Mouse (Mus musculus) CH12.LX (cell line): ENCODE data around the gene Nfic. TPM values are rescaled to one million over a fixed set of nuclear protein-coding genes. Genes with fewer than 3 reads are reported as not detected.

Experiments
- DNase-seq: peaks from one replicate; pipeline ENCODE4 v3.0.0-alpha.2; 2013; ENCODE audit errors: extremely low read depth
- H3K27ac ChIP-seq: 2 replicates; pipeline ENCODE4 v1.5.1; 2012; ENCODE audit warnings: low read depth, mild to moderate bottlenecking, control low read depth, moderate library complexity; ENCODE audit not compliant: insufficient read depth
- H3K27me3 ChIP-seq: replicated peaks from 2 replicates; pipeline ENCODE3; 2012; ENCODE audit warnings: inconsistent platforms
- H3K36me3 ChIP-seq, 2 experiments: replicated peaks in 1 of 2; 2 replicates each; pipeline versions ENCODE3 to v1.6.1; 2012; ENCODE audit warnings: inconsistent platforms in 1 of 2, low read length in 1 of 2, mild to moderate bottlenecking in 1 of 2, mixed read lengths in 1 of 2, moderate library complexity in 1 of 2; ENCODE audit not compliant: control insufficient read depth in 1 of 2, insufficient read depth in 1 of 2
- H3K4me1 ChIP-seq, 2 experiments: 2 replicates each; pipeline ENCODE4 v1.6.1; 2012; ENCODE audit warnings: inconsistent platforms in 1 of 2, moderate library complexity in 1 of 2; ENCODE audit not compliant: insufficient read depth in 2 of 2, control insufficient read depth in 1 of 2
- H3K4me2 ChIP-seq: 2 replicates; pipeline ENCODE4 v1.6.1; 2012; ENCODE audit warnings: low read depth, mild to moderate bottlenecking, control low read depth; ENCODE audit not compliant: poor library complexity, insufficient read depth, severe bottlenecking
- H3K4me3 ChIP-seq, 3 experiments: fragments of 150-350 bp in 1 of 3; sonication (generic) in 1 of 3; replicated peaks in 1 of 3; 2 replicates each; pipeline versions ENCODE3 to v1.5.1; 2011 to 2012; ENCODE audit warnings: low read depth in 2 of 3, low read length in 2 of 3, mild to moderate bottlenecking in 2 of 3, moderate library complexity in 2 of 3, control low read depth in 1 of 3, improper control_type of control experiment in 1 of 3, inconsistent platforms in 1 of 3, mixed read lengths in 1 of 3; ENCODE audit not compliant: poor library complexity in 1 of 3
- H3K79me2 ChIP-seq: replicated peaks from 2 replicates; pipeline ENCODE4 v1.6.1; 2012; ENCODE audit warnings: mild to moderate bottlenecking, moderate library complexity; ENCODE audit not compliant: control insufficient read depth, poor library complexity, insufficient read depth, severe bottlenecking; ENCODE audit errors: extremely low read depth
- H3K9ac ChIP-seq: 2 replicates; pipeline ENCODE4 v1.6.1; 2012; ENCODE audit warnings: low read depth, mild to moderate bottlenecking, control low read depth, moderate library complexity; ENCODE audit not compliant: insufficient read depth
- H3K9me3 ChIP-seq: replicated peaks from 2 replicates; pipeline ENCODE3; 2012; ENCODE audit warnings: low read length, inconsistent platforms, mixed read lengths
- CHD2 ChIP-seq: IDR thresholded peaks from 2 replicates; pipeline ENCODE4 v1.6.1; 2011; ENCODE audit warnings: low read length, improper control_type of control experiment
- CTCF ChIP-seq, 2 experiments: IDR thresholded peaks in 1 of 2; conservative IDR thresholded peaks in 1 of 2; 2 replicates each; pipeline ENCODE4 v1.5.1; 2011 to 2012; ENCODE audit warnings: low read depth in 2 of 2, low read length in 2 of 2, improper control_type of control experiment in 1 of 2, inconsistent platforms in 1 of 2, mild to moderate bottlenecking in 1 of 2, moderate library complexity in 1 of 2
- E2F4 ChIP-seq: IDR thresholded peaks from 2 replicates; pipeline ENCODE4 v1.6.1; 2011; ENCODE audit warnings: low read depth, low read length, improper control_type of control experiment; ENCODE audit not compliant: insufficient replicate concordance
- ELF1 ChIP-seq: IDR thresholded peaks from 2 replicates; pipeline ENCODE4 v1.6.1; 2014; ENCODE audit warnings: low read depth, mild to moderate bottlenecking, inconsistent platforms, low read length, improper control_type of control experiment
- EP300 ChIP-seq: IDR thresholded peaks from 2 replicates; pipeline ENCODE4 v1.6.1; 2011; ENCODE audit warnings: low read length, improper control_type of control experiment
- ETS1 ChIP-seq: conservative IDR thresholded peaks from 2 replicates; pipeline ENCODE4 v1.6.1; 2012; ENCODE audit warnings: low read depth, mild to moderate bottlenecking, inconsistent platforms, low read length, improper control_type of control experiment, moderate library complexity
- HCFC1 ChIP-seq: IDR thresholded peaks from 2 replicates; pipeline ENCODE4 v1.6.1; 2012; ENCODE audit warnings: low read depth, mild to moderate bottlenecking, inconsistent platforms, low read length, improper control_type of control experiment
- IRF4 ChIP-seq: IDR thresholded peaks from 2 replicates; pipeline ENCODE4 v1.6.1; 2014; ENCODE audit warnings: low read depth, mild to moderate bottlenecking, inconsistent platforms, low read length, improper control_type of control experiment
- JUN ChIP-seq: IDR thresholded peaks from 2 replicates; pipeline ENCODE4 v1.6.1; 2011; ENCODE audit warnings: low read depth, mild to moderate bottlenecking, low read length, improper control_type of control experiment, moderate library complexity; ENCODE audit not compliant: insufficient read depth
- MAX ChIP-seq: IDR thresholded peaks from 2 replicates; pipeline ENCODE4 v1.6.1; 2011; ENCODE audit warnings: low read length, improper control_type of control experiment
- MAZ ChIP-seq: IDR thresholded peaks from 2 replicates; pipeline ENCODE4 v1.6.1; 2012; ENCODE audit warnings: low read depth, mild to moderate bottlenecking, inconsistent platforms, low read length, improper control_type of control experiment, moderate library complexity
- MXI1 ChIP-seq: IDR thresholded peaks from 2 replicates; pipeline ENCODE4 v1.6.1; 2011; ENCODE audit warnings: mild to moderate bottlenecking, low read depth, low read length, improper control_type of control experiment
- MYC ChIP-seq: IDR thresholded peaks from 2 replicates; pipeline ENCODE4 v1.6.1; 2011; ENCODE audit warnings: low read depth, mild to moderate bottlenecking, improper control_type of control experiment, low read length
- NRF1 ChIP-seq: IDR thresholded peaks from 2 replicates; pipeline ENCODE4 v1.6.1; 2014; ENCODE audit warnings: low read depth, mild to moderate bottlenecking, inconsistent platforms, low read length, improper control_type of control experiment, moderate library complexity
- RAD21 ChIP-seq: IDR thresholded peaks from 2 replicates; pipeline ENCODE4 v1.6.1; 2011; ENCODE audit warnings: low read depth, mild to moderate bottlenecking, low read length, improper control_type of control experiment, moderate library complexity
- RCOR1 ChIP-seq: conservative IDR thresholded peaks from 2 replicates; pipeline ENCODE4 v1.6.1; 2012; ENCODE audit warnings: low read depth, mild to moderate bottlenecking, inconsistent platforms, low read length, improper control_type of control experiment
- SIN3A ChIP-seq: IDR thresholded peaks from 2 replicates; pipeline ENCODE4 v1.6.1; 2012; ENCODE audit warnings: low read length, improper control_type of control experiment, inconsistent platforms
- SMC3 ChIP-seq: IDR thresholded peaks from 2 replicates; pipeline ENCODE4 v1.6.1; 2011; ENCODE audit warnings: low read depth, low read length, improper control_type of control experiment
- TCF12 ChIP-seq: IDR thresholded peaks from 2 replicates; pipeline ENCODE4 v1.6.1; 2014; ENCODE audit warnings: low read depth, mild to moderate bottlenecking, inconsistent platforms, low read length, improper control_type of control experiment
- ZKSCAN1 ChIP-seq: IDR thresholded peaks from 2 replicates; pipeline ENCODE4 v1.6.1; 2012; ENCODE audit warnings: low read depth, inconsistent platforms, low read length, improper control_type of control experiment, borderline replicate concordance
- dilution Hi-C: fragments of 300-500 bp; cut with MboI; formaldehyde crosslinking; loops from 2 replicates; pipeline ENCODE4 v1.14.3; 2020; ENCODE audit warnings: low sequenced_read_pairs; ENCODE audit not compliant: extremely low pct_unique_long_range_greater_than_20kb, extremely low pct_ligation_motif_present
- in situ Hi-C: fragments of 300-500 bp; cut with MboI; formaldehyde crosslinking; loops from 3 replicates; pipeline ENCODE4 v1.14.3; 2019; ENCODE audit warnings: low sequenced_read_pairs, low pct_ligation_motif_present, low pct_unique_long_range_greater_than_20kb, mixed read lengths
- polyA plus RNA-seq: library from polyadenylated mRNA; unstranded; fragments of >175 nt; gene quantifications from 2 replicates; pipeline ENCODE4 v1.2.1, GENCODE M21; 2012; ENCODE audit warnings: low read depth; ENCODE audit not compliant: insufficient read length
- total RNA-seq, 2 experiments: library from RNA; depleted of rRNA; stranded (reverse); fragments of 300-350 nt in 1 of 2; fragments of >200 nt in 1 of 2; gene quantifications; 2 replicates each; pipeline ENCODE4 v1.2.3; 2012 to 2014

Gene Nfic
- total and polyA plus RNA-seq, 3 experiments = 0.07 to 4.7 (median 4.0) TPM

DNA sequence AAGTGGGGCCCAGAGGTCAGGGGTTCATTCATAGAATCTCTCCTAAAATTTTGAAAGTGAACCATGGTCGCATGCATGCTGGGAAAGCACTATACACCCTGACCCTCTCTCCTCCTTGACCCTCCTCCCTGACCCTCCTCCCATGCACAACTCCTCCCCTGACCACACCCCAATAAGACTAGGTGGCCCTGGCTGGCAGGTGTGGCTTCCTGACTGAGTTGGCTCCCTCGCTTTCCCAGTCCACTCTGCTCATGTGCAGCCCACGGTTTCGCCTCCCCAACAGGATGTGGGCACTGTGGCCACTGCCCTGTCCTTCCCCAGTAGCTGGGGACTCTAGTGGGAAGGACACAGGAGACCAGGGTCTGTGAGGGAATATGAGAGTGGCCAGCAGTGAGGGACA lies 45.1 kb downstream of the Nfic start:
- no peak overlapping the region for H3K4me2 ChIP-seq
- DNase-seq = no peak
- dilution Hi-C loops = no loop called here
- H3K27me3 ChIP-seq = no peaks in the 10 kb centered on the region
- H3K9me3 ChIP-seq = no peaks in the 10 kb centered on the region
- peak; percentile 24; the same call in 1 of the 2 replicates for TF ChIP-seq NRF1
- no peak for TF ChIP-seq ZKSCAN1
- 0 out of 2 replicates have a peak, but pooled peaks cover 5% of the 10 kb centered on the region for H3K79me2 ChIP-seq
- H3K4me3 ChIP-seq = peak overlapping the region in 1 of 3 experiments; percentile 18
- peaks cover 72 to 94% of the 10 kb centered on the region in 2 experiments for H3K4me1 ChIP-seq
- H3K27ac ChIP-seq = peak overlapping the region; percentile 61
- in situ Hi-C loops = no loop called here
- peaks cover 39 to 55% of the 10 kb centered on the region in 2 experiments for H3K36me3 ChIP-seq
- no peak overlapping the region for H3K9ac ChIP-seq

DNA sequence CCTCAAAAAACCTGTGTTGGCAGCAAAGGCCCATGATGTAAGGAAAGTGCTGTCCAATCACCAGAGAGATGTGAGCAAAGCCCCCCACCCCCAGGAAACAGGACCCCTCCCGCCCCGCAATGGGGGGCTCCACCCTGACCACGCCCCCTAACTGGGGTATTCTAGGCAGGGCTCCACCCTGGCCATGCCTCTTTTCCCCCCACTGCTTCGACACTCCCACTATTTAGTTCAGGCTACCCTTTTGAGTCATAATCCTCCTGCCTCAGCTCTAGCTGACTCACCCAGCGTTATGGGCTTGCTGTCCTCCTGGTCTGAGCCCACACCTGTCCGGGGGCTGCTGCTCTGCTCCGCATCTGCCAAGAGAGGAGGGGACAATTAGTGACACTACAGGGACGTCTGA lies 46.1 kb downstream of the Nfic start:
- H3K36me3 ChIP-seq = peaks cover 47 to 60% of the 10 kb centered on the region in 2 experiments
- in situ Hi-C loops (loop anchor here (5.0 kb wide), 1 partner anchor 33 kb away; no protein-coding TSS in a partner anchor), dilution Hi-C loops (no loop called here)
- peak; percentile 66 for DNase-seq
- H3K9me3 ChIP-seq = no peaks in the 10 kb centered on the region
- H3K9ac ChIP-seq = no peak overlapping the region
- peaks cover 64 to 84% of the 10 kb centered on the region in 2 experiments for H3K4me1 ChIP-seq
- 0 out of 2 replicates have a peak, but pooled peaks cover 5% of the 10 kb centered on the region for H3K79me2 ChIP-seq
- TF ChIP-seq E2F4 (no peak), MAZ (0 out of 2 replicates have a peak, but pooled peaks have one; percentile 9), CTCF (conservative IDR thresholded peaks at IDR 0.05 in 1 of 2, IDR thresholded peaks at IDR 0.05 in 1 of 2; ENCODE audit: low read depth in 2 of 2, low read length in 2 of 2) (no peak), TCF12 (peak; percentile 41; the same call in 1 of the 2 replicates), SIN3A (0 out of 2 replicates have a peak, but pooled peaks have one; percentile 46), IRF4 (peak; percentile 86), ETS1 (peak; percentile 46; the same call in 1 of the 2 replicates)
- H3K27me3 ChIP-seq = no peaks in the 10 kb centered on the region
- H3K4me3 ChIP-seq = peak overlapping the region in 1 of 3 experiments; percentile 18
- no peak overlapping the region for H3K4me2 ChIP-seq
- H3K27ac ChIP-seq = peak overlapping the region; percentile 42; the same call in 1 of the 2 replicates

DNA sequence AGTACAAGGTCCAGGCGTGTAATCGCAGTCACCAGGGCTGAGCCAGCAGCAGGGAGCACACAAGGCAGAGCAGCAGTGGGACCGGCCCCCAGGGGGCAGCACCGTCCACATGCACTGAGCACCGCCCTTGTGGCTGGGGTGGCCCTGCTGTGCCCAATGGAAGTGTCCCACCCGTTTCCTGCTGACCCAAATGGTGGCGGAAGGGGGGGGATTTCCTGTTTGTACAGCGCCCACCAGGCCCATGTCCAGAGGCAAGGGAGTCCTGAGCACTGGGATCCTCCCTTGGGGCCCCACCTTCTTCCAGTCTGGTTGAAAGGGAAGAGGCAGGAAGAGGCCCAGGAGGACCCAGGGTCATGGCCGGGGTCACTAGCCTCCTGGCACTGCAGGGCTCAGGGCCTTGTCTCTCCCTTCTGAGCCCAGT lies 46.6 kb downstream of the Nfic start:
- DNase-seq = peak; percentile 83

More for the DNA sequence above, 46.6 kb downstream of the Nfic start:
- TF ChIP-seq MAZ (peak; percentile 53; the same call in 1 of the 2 replicates), TCF12 (0 out of 2 replicates have a peak, but pooled peaks have one; percentile 4), MAX (0 out of 2 replicates have a peak, but pooled peaks have one; percentile 29), JUN (no peak), CHD2 (no peak), SMC3 (peak; percentile 82), RAD21 (peak; percentile 54), HCFC1 (no peak), RCOR1 (no peak), MXI1 (peak; percentile 27; the same call in 1 of the 2 replicates), CTCF (conservative IDR thresholded peaks at IDR 0.05 in 1 of 2, IDR thresholded peaks at IDR 0.05 in 1 of 2; ENCODE audit: low read depth in 2 of 2, low read length in 2 of 2) (peak; percentile 60 to 85), MYC (peak; percentile 61; the same call in 1 of the 2 replicates), EP300 (0 out of 2 replicates have a peak, but pooled peaks have one; percentile 25), ELF1 (0 out of 2 replicates have a peak, but pooled peaks have one; percentile 50)
- in situ Hi-C loops = loop anchor here (5.0 kb wide), 1 partner anchor 33 kb away; no protein-coding TSS in a partner anchor
- Histone ChIP-seq H3K4me2 (no peak overlapping the region), H3K36me3 (peaks cover 50 to 63% of the 10 kb centered on the region in 2 experiments), H3K4me3 (peak overlapping the region in 1 of 3 experiments; percentile 3), H3K9me3 (no peaks in the 10 kb centered on the region), H3K27ac (no peak overlapping the region), H3K79me2 (0 out of 2 replicates have a peak, but pooled peaks cover under 1% of the 10 kb centered on the region), H3K9ac (no peak overlapping the region), H3K4me1 (peaks cover 60 to 79% of the 10 kb centered on the region in 2 experiments), H3K27me3 (no peaks in the 10 kb centered on the region)
- dilution Hi-C loops = no loop called here
